Mouse (Mus musculus) heart, adult 18-20 months (tissue): Measurements from ENCODE around the gene Inka2. TPM values are rescaled to one million over a fixed set of nuclear protein-coding genes. Genes with fewer than 3 reads are reported as not detected.

Source experiments
- DNase-seq, 2 experiments: peaks; one replicate each; pipeline ENCODE4 v3.0.0; 2021 to 2022; ENCODE audit warnings: mixed read lengths in 1 of 2
- long read RNA-seq, 2 experiments: library from polyadenylated mRNA; stranded (forward); transcript quantifications; one replicate each; pipeline ENCODE4 v2.0.0; 2021
- total RNA-seq, 2 experiments: library from RNA; stranded (reverse); gene quantifications; 2 replicates each; pipeline ENCODE4 v1.2.3; 2021

Inka2 gene
- total RNA-seq = 10 to 100 TPM; 16.4 to 16.5 TPM
- long read RNA-seq, experiment 1, full-length matches to known transcripts = 2 of 13 reads
- long read RNA-seq, experiment 1, partial matches to known transcripts = 11 of 13 reads
- long read RNA-seq, experiment 1, other reads (novel, unspliced or antisense) = 0 of 13 reads
- long read RNA-seq, experiment 2, full-length matches to known transcripts = 5 of 14 reads
- long read RNA-seq, experiment 2, partial matches to known transcripts = 0 of 14 reads
- long read RNA-seq, experiment 2, other reads (novel, unspliced or antisense) = 9 of 14 reads

GRCm38 (mm10) chr3:105704031-105705008 lies at the start of gene Inka2:
TSS of gene Inka2 (plus strand) at chr3:105704599.
- peak; percentile 90 to 94 for DNase-seq

GRCm38 (mm10) chr3:105655031-105655585 lies 49.3 kb upstream of the Inka2 start:
- peak in 1 of 2 experiments; percentile 25 for DNase-seq

GRCm38 (mm10) chr3:105660530-105660929 lies 43.9 kb upstream of the Inka2 start:
- DNase-seq = peak in 1 of 2 experiments; percentile 34

- DNase-seq = no peak
Observed at GRCm38 (mm10) chr3:105663043-105663442, 41.4 kb upstream of the Inka2 start.

DNA sequence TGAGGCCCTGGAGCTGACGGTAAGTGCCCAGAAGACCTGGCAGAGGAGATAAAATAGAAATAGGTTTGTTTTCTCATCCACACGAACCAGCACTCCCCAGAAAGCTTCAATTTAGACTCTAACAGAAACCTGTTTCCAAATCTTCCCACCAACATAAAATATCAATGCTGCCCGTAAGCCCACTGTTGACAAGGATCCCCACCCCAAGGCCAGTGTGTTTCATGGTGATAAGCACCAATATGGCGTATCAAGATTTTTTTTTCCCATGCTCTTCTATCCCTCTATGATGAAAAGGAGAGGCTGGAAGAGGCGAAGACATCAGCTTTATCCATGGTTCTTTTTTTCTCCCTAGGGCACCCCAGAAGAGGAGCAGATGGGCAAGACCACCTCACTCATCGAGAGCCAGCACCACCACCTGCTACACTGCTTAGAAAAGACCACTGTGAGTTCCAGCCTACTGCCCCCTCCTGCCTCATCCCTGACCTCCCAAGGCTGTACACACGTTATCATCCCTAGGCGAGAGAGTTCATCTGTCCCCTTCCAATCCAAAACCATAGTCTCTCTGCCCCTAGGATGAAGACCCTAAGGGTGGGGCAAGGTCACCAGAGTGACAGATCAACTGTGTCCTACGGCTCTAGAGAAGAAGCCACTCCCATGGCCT lies 39.2 kb upstream of the Inka2 start:
- no peak for DNase-seq

DNA sequence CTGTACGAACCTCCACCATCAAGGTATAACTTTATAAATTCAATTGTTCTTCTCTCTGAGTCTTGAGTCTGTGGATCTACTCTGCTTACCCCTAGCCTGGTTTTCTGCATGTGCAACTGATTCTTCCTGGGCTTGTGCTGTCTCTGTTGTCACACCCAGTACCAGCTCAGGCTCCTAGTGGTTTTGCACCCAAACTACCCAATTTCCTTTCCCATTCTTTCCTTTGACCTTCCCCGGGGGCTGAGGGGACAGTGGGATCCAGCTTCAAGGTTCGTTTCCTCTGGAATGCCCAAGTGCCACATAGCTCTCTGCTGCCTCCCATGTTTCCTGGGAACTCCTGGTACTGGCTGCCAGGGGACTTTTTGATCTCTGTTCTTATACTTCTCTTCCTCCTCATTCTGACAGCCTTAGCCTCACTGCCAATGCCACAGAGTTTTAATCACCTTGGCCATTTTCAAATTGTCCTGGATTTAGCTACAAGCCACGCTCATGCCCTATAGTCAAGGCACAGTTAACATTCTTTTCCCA lies 37.3 kb upstream of the Inka2 start:
- no peak for DNase-seq

DNA sequence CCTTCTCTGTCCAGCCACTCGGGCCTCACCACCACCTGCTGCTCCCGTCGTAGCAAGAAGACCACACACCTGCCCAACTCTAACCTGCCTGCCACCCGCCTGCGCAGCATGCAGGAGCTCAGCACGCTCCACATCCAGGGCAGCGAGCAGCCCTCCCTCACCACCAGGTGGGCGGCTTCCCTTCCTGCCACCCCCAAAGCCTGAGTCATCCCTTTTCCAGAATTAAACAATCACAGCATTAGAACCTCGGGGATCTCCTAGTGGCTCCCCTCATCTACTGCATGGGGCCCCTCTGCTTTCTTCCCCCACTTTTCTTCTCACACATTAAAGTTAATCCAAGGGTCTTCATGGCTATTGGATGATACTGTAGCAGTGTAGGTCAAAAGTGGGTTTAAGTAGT lies 36.2 kb upstream of the Inka2 start:
- DNase-seq = no peak

- no peak for DNase-seq
Observed at GRCm38 (mm10) chr3:105669776-105670175, 34.6 kb upstream of the Inka2 start.

GRCm38 (mm10) chr3:105670801-105671200 lies 33.6 kb upstream of the Inka2 start:
- no peak for DNase-seq

DNA sequence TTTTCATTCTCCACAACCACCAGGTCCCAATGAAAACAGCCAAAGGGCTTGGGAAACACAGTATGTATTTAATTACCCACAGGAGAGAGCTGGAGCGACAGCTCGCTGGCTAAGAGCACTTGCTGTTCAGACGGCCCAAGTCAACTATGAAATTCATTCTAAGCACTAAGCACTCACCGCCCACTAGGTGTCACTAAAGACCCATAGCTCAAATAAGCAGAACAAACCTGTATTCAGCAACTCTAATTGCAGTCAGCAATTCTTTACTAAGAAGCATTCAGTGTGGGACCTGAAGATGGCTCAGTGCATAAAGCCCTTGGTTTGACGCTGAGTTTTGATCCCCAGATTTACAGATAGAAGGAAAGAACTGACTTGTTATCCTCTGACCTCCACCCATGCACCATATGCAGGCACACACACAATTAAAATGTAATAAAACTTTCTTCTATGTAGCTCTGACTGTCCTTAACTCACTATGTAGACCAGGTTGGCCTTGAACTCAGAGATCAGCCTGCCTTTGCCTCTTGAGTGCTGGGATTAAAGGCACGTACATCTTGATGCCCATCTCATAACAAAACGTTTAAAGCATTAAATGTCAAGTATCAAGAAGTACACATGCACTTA lies 29.7 kb upstream of the Inka2 start:
- DNase-seq = peak; percentile 77 to 87

- DNase-seq = no peak
Observed at GRCm38 (mm10) chr3:105675932-105676331, 28.5 kb upstream of the Inka2 start.

- no peak for DNase-seq
Observed at GRCm38 (mm10) chr3:105680346-105680745, 24.1 kb upstream of the Inka2 start.

GRCm38 (mm10) chr3:105686394-105687323 lies 17.7 kb upstream of the Inka2 start:
- DNase-seq = no peak

GRCm38 (mm10) chr3:105687324-105688060 lies 16.9 kb upstream of the Inka2 start, which contains the start of gene Ddx20:
TSS of gene Ddx20 (minus strand) at chr3:105687574.
- DNase-seq = peak; percentile 96 to 98

GRCm38 (mm10) chr3:105688536-105688935 lies 15.9 kb upstream of the Inka2 start:
- no peak for DNase-seq

GRCm38 (mm10) chr3:105693327-105694080 lies 10.9 kb upstream of the Inka2 start:
- DNase-seq = no peak

- DNase-seq = peak in 1 of 2 experiments; percentile 56
Observed at GRCm38 (mm10) chr3:105695476-105696386, 8.7 kb upstream of the Inka2 start.
